Mouse (Mus musculus): ENCODE results near the gene Cer1. TPM values are rescaled to one million over a fixed set of nuclear protein-coding genes. Genes with fewer than 3 reads are reported as not detected.

Gene Cer1
- polyA plus RNA-seq, 1 experiment, result not detected

Other genes with a start within 250 kb of the Cer1 start
- gene Nfib, start 179.4 kb downstream of the Cer1 start, polyA plus RNA-seq (2012; rRNA removed), result 4.8 and 9.5 TPM in 2 replicates
- gene Zdhhc21, start 25.2 kb downstream of the Cer1 start, polyA plus RNA-seq (2012; rRNA removed), result 3.6 and 6.7 TPM in 2 replicates
- gene Frem1, start 167.2 kb upstream of the Cer1 start, polyA plus RNA-seq (2012; rRNA removed), result 0.22 and 0.52 TPM in 2 replicates

Measured in large intestine, adult 2 months (tissue).